Mouse (Mus musculus) embryonic fibroblast, embryonic 13.5 days (primary cell): Measurements from ENCODE around the gene Aqp9.

Source experiments
- CTCF ChIP-seq: IDR thresholded peaks from 2 replicates; pipeline ENCODE4 v1.5.1; 2011; ENCODE audit warnings: mild to moderate bottlenecking, control low read depth, low read length, moderate library complexity, borderline replicate concordance; ENCODE audit not compliant: insufficient read depth
- POLR2A ChIP-seq: IDR thresholded peaks from 2 replicates; pipeline ENCODE4 v1.6.1; 2011; ENCODE audit warnings: low read depth, mild to moderate bottlenecking, control low read depth, low read length, moderate library complexity

DNA sequence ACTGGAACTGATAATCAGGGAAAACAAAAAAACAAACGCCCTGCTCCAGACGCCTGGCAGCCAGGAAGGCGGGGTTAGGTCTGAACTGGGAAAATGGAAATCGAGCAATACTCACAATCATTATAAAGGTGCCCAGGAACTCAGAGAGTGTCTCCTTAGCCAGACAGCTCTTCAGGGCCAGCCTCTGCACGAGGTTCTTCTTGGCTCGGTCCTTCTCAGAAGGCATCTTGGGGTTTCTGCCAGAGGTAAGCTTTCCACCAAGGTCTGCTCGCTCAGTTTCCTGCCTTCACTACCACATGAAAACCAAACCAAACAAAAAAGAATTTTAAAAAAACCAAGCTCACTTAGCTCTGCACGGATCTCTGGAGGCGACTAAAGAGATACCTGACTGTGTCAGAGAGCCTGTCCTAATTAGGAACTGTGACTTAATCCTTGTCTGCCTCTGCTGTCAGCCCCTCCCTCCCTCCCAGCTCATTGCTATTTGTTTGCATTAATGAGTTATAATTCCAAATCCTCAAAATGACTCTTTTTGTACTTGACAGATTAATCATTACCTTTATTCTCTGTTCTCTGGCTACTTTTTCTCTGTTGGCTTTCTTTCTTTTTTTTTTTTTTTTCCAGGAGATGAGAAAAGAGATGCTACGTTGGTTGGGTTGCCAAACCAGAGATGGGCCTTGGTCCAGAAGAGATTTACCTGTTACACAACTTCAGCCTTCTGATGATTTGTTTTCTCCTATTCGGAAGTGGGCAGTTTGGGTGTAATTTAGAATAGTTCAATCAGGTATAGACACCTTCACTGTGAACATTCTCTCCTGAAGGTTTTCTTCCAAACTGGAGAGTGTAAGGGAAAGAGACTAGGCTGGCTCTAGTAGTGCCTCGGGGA is 5.4 kb downstream of the Aqp9 start:
- TF ChIP-seq CTCF (no peak), POLR2A (no peak)
